Mouse (Mus musculus) cerebellum, adult 2 months (tissue): Measurements from ENCODE around the gene Foxn1. TPM values are rescaled to one million over a fixed set of nuclear protein-coding genes. Genes with fewer than 3 reads are reported as not detected.

Experiments
- DNase-seq, 2 experiments: peaks; one replicate each; pipeline ENCODE4 v3.0.0; 2021
- H3K27ac ChIP-seq: fragments of 200-500 bp; 2 replicates; pipeline ENCODE4 v1.5.1; 2012; ENCODE audit warnings: low read length, control low read depth, inconsistent platforms; ENCODE audit not compliant: insufficient read depth
- H3K27me3 ChIP-seq: fragments of 200-500 bp; 2 replicates; pipeline ENCODE4 v1.6.1; 2012; ENCODE audit warnings: inconsistent platforms, mild to moderate bottlenecking, low read length, moderate library complexity; ENCODE audit not compliant: control insufficient read depth, insufficient read depth
- H3K4me1 ChIP-seq: fragments of 200-500 bp; 2 replicates; pipeline ENCODE4 v1.6.1; 2011; ENCODE audit warnings: low read length; ENCODE audit not compliant: control insufficient read depth, insufficient read depth
- H3K4me3 ChIP-seq: fragments of 200-500 bp; replicated peaks from 2 replicates; pipeline ENCODE3; 2011; ENCODE audit warnings: mild to moderate bottlenecking, low read depth, low read length, control low read depth; ENCODE audit not compliant: insufficient read depth
- CTCF ChIP-seq: fragments of 200-500 bp; IDR thresholded peaks from 2 replicates; pipeline ENCODE4 v1.5.1; 2011; ENCODE audit warnings: low read depth, mild to moderate bottlenecking, control low read depth, low read length, moderate library complexity, borderline replicate concordance; ENCODE audit not compliant: insufficient read depth
- POLR2A ChIP-seq: fragments of 200-500 bp; IDR thresholded peaks from 2 replicates; pipeline ENCODE4 v1.6.1; 2011; ENCODE audit warnings: low read length, control low read depth, borderline replicate concordance; ENCODE audit not compliant: insufficient read depth
- WGBS: fragments of 180-500 bp; shearing (Covaris S2); methylation state at CpG from one replicate; pipeline ENCODE4 v1.1.7; 2018; 5-methylcytosine and 5-hydroxymethylcytosine counted together
- polyA plus RNA-seq: library from polyadenylated mRNA; depleted of rRNA; stranded (reverse); fragments of >200 nt; gene quantifications from 2 replicates; pipeline ENCODE4 v1.2.3, GENCODE M21; 2012

Gene Foxn1
- polyA plus RNA-seq, 1 experiment: not detected

DNA sequence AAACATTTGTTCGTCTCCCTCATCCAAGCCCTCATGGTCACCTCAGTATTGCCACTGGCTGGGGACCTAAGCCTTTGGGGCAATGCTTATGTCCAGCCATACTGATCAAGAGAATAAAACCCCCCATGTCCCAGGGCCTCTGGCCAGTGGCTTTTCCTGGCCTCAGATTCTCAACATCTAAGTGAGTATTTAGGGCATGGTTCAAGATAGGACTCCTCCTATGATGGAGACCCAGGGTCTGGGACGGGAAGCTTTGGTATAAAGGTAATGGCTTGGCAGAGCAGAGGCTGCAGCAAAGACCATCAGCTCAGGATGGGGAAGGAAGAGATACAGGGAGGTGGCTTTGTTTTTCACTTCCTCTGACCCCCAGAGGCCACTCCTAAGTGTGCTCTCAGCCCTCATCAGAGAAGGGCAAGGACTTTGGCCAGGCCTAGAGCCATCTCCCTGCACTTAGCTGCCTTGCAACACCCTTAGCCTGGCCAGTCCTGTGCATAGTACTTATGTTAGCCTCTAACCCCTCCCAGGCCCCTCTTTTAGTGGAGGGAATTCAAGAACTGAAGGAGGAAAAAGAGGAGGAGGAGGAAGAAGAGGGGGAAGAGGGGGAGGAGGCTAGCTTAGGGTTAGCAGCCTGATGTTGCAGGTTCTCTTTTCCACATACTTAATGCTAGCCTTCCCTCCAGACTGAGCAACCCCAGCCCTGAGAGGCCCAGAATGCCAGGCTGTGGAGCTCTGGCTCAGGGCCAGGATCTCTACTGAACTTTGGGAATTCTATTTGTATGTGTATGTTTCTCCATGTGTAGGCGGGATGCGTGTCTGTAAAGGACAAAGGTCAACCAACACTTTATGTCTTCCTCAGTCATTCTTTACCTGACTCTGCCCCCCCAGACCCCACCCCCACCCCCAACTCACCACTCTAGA is 36.7 kb downstream of the Foxn1 start:
- Histone ChIP-seq H3K27me3 (no peaks in the 10 kb centered on the region), H3K4me1 (peaks cover 2% of the 10 kb centered on the region; the same call in 1 of the 2 replicates), H3K27ac (no peak overlapping the region), H3K4me3 (no peak overlapping the region)
- TF ChIP-seq POLR2A: no peak
- no peak for TF ChIP-seq CTCF
- 84% methylated on average over 4 of the region's 4 CpGs for WGBS
- DNase-seq: no peak

DNA sequence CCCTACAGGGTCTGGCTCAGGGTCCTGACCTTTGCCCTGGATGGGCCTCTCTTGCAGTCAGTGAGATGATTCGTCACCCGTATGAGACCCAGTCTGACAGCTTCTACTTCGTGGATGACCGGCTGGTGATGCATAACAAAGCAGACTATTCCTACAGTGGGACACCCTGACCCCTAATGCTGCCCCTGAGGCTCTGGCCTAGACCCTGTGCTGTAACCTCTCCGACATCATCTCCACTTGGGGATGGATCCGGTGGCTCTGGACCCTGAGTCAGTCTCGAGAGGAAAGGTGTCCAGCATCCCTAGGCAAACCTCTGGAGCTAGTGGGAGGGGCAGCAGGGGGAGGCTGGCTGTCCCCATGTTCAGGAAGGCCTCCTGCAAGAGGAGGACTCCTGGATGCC is 37.9 kb downstream of the Foxn1 start:
- H3K4me3 ChIP-seq: no peak overlapping the region
- H3K27ac ChIP-seq: no peak overlapping the region
- 54% methylated on average over 7 of the region's 7 CpGs for WGBS
- H3K27me3 ChIP-seq: no peaks in the 10 kb centered on the region
- no peak for DNase-seq
- peaks cover 7% of the 10 kb centered on the region; the same call in 1 of the 2 replicates for H3K4me1 ChIP-seq
- TF ChIP-seq POLR2A (no peak), CTCF (no peak)

DNA sequence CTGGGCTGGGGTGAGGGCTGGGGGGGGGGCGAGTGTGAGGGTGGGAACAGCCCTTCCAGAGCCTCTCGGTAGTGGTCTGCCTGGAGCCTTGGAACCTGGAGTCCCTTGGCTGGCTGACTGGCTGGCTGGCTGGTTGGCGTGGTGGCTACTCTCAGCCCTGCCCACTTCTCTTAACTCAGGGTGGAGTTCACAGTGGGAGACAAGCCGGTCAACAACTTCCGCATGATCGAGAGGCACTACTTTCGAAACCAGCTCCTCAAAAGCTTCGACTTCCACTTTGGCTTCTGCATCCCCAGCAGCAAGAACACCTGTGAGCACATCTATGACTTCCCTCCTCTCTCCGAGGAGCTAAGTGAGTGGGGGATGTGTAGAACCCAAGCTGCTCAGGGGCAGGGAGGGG is 38.5 kb downstream of the Foxn1 start:
- no peak overlapping the region for H3K27ac ChIP-seq
- H3K27me3 ChIP-seq: no peaks in the 10 kb centered on the region
- no peak for TF ChIP-seq CTCF
- no peak for TF ChIP-seq POLR2A
- H3K4me1 ChIP-seq: peaks cover 7% of the 10 kb centered on the region; the same call in 1 of the 2 replicates
- WGBS: 72% methylated on average over 9 of the region's 9 CpGs
- no peak overlapping the region for H3K4me3 ChIP-seq
- no peak for DNase-seq

DNA sequence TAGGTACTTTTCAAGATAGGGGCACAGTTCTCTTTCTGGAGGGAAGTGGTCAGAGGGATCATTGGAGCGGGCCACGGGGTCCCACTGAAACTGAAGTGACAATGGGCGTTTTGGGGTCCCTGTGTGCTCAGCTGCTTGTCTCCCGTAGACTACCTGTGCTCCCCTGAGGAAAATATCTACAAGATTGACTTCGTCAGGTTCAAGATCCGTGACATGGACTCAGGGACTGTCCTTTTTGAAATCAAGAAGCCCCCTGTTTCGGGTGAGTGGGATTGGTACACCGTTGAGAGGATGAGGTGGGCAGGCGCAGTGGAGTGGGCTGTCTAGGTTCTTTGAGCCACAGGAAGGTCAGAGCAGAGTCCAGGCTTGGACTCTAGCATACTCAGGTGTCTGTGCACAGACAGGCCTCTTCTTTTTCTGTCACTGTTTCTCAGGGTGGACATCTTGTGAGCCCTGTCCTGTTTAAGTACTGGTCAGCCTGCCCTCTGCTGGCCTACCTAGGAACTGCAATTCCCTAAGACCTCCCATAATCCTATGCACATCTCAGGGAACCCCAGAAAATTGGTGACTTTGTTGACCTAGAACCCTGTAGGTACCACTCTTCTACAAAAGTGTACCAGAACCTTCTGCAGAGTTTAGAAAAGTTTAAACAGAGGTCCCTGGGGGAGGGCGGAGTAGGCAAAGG is 39.1 kb downstream of the Foxn1 start:
- Histone ChIP-seq H3K27ac (no peak overlapping the region), H3K4me3 (no peak overlapping the region), H3K4me1 (peaks cover 7% of the 10 kb centered on the region; the same call in 1 of the 2 replicates), H3K27me3 (no peaks in the 10 kb centered on the region)
- WGBS: 91% methylated on average over 10 of the region's 10 CpGs
- DNase-seq: peak; percentile 67 to 81
- TF ChIP-seq POLR2A: no peak
- peak; percentile 86 for TF ChIP-seq CTCF

DNA sequence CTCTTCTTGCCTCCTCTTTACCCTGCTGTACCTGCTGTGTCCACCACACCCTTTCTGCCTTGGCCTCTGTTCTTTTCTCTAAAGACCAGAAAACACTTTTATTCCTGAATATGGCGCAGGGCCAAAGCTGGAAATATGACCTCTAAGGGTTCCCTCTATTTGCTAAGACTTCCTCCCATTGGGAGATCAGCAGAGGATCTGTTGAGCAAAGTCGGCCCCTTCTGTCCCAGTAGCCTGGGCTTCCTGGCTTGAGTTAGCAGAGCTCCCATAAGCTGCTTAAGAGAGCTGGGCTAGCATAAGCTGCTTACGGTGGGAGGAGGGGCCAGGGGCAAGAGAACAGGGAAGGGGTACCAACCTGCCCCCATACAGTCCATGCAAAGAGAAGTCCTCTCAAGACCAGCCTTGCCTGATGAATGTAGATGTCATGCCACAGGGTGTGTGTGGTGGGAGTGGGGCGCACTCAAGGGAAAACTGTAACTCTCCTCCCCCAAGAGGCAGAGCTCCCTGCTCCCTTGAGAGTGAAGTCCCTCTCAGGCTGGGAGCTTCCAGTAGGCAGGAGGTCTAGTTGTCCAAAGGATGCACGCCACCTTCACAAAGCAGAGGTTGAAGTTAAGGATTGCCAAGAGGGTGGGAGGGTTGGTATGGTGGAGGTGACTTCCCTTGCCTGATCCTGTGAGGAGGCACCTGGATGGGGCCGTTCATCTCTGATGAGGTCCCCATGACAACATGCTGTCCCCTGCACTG is 39.9 kb downstream of the Foxn1 start:
- no peaks in the 10 kb centered on the region for H3K27me3 ChIP-seq
- no peak for DNase-seq
- H3K4me1 ChIP-seq: peaks cover 7% of the 10 kb centered on the region; the same call in 1 of the 2 replicates
- WGBS: 83% methylated on average over 6 of the region's 6 CpGs
- no peak for TF ChIP-seq CTCF
- TF ChIP-seq POLR2A: no peak
- no peak overlapping the region for H3K27ac ChIP-seq
- no peak overlapping the region for H3K4me3 ChIP-seq

DNA sequence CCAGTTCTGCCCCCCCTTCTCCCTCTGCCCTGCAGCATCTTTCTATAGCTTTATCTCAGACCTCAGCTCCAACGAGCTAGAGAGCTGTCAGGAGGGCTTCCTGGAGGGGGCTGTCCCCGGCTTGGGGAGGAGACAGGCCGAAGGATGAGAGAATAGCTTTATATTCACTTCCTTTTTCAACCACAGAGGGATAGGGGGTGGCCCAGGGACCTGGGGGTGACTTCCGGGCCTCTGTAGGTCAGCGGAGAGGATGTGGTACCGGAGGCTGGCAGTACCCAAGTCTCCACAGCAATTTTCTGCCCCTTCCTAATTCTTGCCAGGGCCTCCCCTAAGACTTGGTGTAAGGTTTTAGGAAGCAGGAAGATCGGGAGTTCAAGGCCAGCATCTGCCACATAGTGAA is 40.6 kb downstream of the Foxn1 start:
- peaks cover 7% of the 10 kb centered on the region; the same call in 1 of the 2 replicates for H3K4me1 ChIP-seq
- TF ChIP-seq CTCF (no peak), POLR2A (no peak)
- no peaks in the 10 kb centered on the region for H3K27me3 ChIP-seq
- WGBS: 90% methylated on average over 7 of the region's 7 CpGs
- no peak overlapping the region for H3K27ac ChIP-seq
- H3K4me3 ChIP-seq: no peak overlapping the region
- DNase-seq: no peak
